Mouse (Mus musculus) lung, embryonic 15.5 days (tissue): Measurements from ENCODE around the gene Syn3. TPM values are rescaled to one million over a fixed set of nuclear protein-coding genes. Genes with fewer than 3 reads are reported as not detected.

Experiments
- ATAC-seq: fragments of 200-750 bp; cut with Nextera tagmentation; 2 replicates; pipeline ENCODE4 v1.8.0; 2017; ENCODE audit warnings: moderate number of reproducible peaks, borderline replicate concordance; ENCODE audit not compliant: low FRiP score, low TSS enrichment; ENCODE audit errors: extremely low read depth
- H3K27ac ChIP-seq: fragments of 300-500 bp; sonication (generic); 2 replicates; pipeline ENCODE4 v1.5.1; 2015; ENCODE audit warnings: moderate library complexity, mild to moderate bottlenecking, inconsistent platforms
- H3K27me3 ChIP-seq: fragments of 300-500 bp; sonication (generic); 2 replicates; pipeline ENCODE4 v1.6.1; 2015; ENCODE audit warnings: inconsistent platforms
- H3K36me3 ChIP-seq: fragments of 300-500 bp; sonication (generic); 2 replicates; pipeline ENCODE4 v1.6.1; 2015; ENCODE audit warnings: inconsistent platforms
- H3K4me1 ChIP-seq: fragments of 300-500 bp; sonication (generic); 2 replicates; pipeline ENCODE4 v1.6.1; 2015; ENCODE audit warnings: inconsistent platforms
- H3K4me2 ChIP-seq: fragments of 300-500 bp; sonication (generic); 2 replicates; pipeline ENCODE4 v1.6.1; 2015; ENCODE audit warnings: inconsistent platforms, mild to moderate bottlenecking, moderate library complexity
- H3K4me3 ChIP-seq: fragments of 300-500 bp; sonication (generic); 2 replicates; pipeline ENCODE4 v1.5.1; 2015; ENCODE audit warnings: mild to moderate bottlenecking, inconsistent platforms
- H3K9ac ChIP-seq: fragments of 300-500 bp; sonication (generic); 2 replicates; pipeline ENCODE4 v1.6.1; 2015; ENCODE audit warnings: inconsistent platforms
- H3K9me3 ChIP-seq: fragments of 300-500 bp; sonication (generic); 2 replicates; pipeline ENCODE4 v1.6.1; 2016; ENCODE audit warnings: inconsistent platforms
- WGBS: fragments of 180-500 bp; shearing (Covaris S2); methylation state at CpG from one replicate; pipeline ENCODE4 v1.1.7; 2015; 5-methylcytosine and 5-hydroxymethylcytosine counted together
- polyA plus RNA-seq: library from polyadenylated mRNA; unstranded; fragments of >200 nt; fragmentation: Nextera tagmentation; extraction: Ambion mirVana; gene quantifications from 2 replicates; pipeline ENCODE4 v1.2.1, GENCODE M21; 2015

Gene Syn3
- polyA plus RNA-seq, 1 experiment from 2014 or later, result 2.6 TPM

GRCm38 (mm10) chr10:86358307-86358975 lies 140.3 kb downstream of the Syn3 start:
- 78% methylated on average over 7 of the region's 7 CpGs for WGBS
- peaks cover 18% of the 10 kb centered on the region for H3K4me1 ChIP-seq
- no peaks in the 10 kb centered on the region for H3K27me3 ChIP-seq
- no peaks in the 10 kb centered on the region for H3K36me3 ChIP-seq
- no peaks in the 10 kb centered on the region for H3K9me3 ChIP-seq
- H3K27ac ChIP-seq, result 0 out of 2 replicates have a peak overlapping the region, but pooled peaks have one; percentile 24
- H3K4me3 ChIP-seq, result no peak overlapping the region
- no peak overlapping the region for H3K9ac ChIP-seq
- H3K4me2 ChIP-seq, result no peak overlapping the region
- no peak for ATAC-seq

GRCm38 (mm10) chr10:86356819-86357563 lies 141.7 kb downstream of the Syn3 start:
- no peaks in the 10 kb centered on the region for H3K9me3 ChIP-seq
- peaks cover 13% of the 10 kb centered on the region for H3K4me1 ChIP-seq
- H3K27me3 ChIP-seq, result no peaks in the 10 kb centered on the region
- no peak overlapping the region for H3K27ac ChIP-seq
- ATAC-seq, result no peak
- WGBS, result 57% methylated on average over 5 of the region's 5 CpGs
- no peaks in the 10 kb centered on the region for H3K36me3 ChIP-seq
- H3K4me2 ChIP-seq, result no peak overlapping the region
- H3K4me3 ChIP-seq, result no peak overlapping the region
- no peak overlapping the region for H3K9ac ChIP-seq

- WGBS, result 85% methylated on average over 3 of the region's 3 CpGs
- H3K36me3 ChIP-seq, result 0 out of 2 replicates have a peak, but pooled peaks cover 6% of the 10 kb centered on the region
- no peaks in the 10 kb centered on the region for H3K9me3 ChIP-seq
- H3K4me1 ChIP-seq, result no peaks in the 10 kb centered on the region
- no peak overlapping the region for H3K4me3 ChIP-seq
- no peak; the same call in 1 of the 2 replicates for ATAC-seq
- no peaks in the 10 kb centered on the region for H3K27me3 ChIP-seq
- no peak overlapping the region for H3K27ac ChIP-seq
- H3K9ac ChIP-seq, result no peak overlapping the region
- no peak overlapping the region for H3K4me2 ChIP-seq
Observed at GRCm38 (mm10) chr10:86352521-86352920, 146.2 kb downstream of the Syn3 start.

- ATAC-seq, result no peak
- no peak overlapping the region for H3K27ac ChIP-seq
- no peaks in the 10 kb centered on the region; the same call in 1 of the 2 replicates for H3K4me1 ChIP-seq
- no peak overlapping the region for H3K4me2 ChIP-seq
- H3K27me3 ChIP-seq, result no peaks in the 10 kb centered on the region
- 65% methylated on average over 2 of the region's 2 CpGs for WGBS
- 0 out of 2 replicates have a peak, but pooled peaks cover 6% of the 10 kb centered on the region for H3K36me3 ChIP-seq
- no peak overlapping the region for H3K4me3 ChIP-seq
- H3K9ac ChIP-seq, result no peak overlapping the region
- H3K9me3 ChIP-seq, result no peaks in the 10 kb centered on the region
Observed at GRCm38 (mm10) chr10:86351287-86351686, 147.4 kb downstream of the Syn3 start.

GRCm38 (mm10) chr10:86346235-86346840 lies 152.4 kb downstream of the Syn3 start:
- H3K36me3 ChIP-seq, result peaks cover 23% of the 10 kb centered on the region; the same call in 1 of the 2 replicates
- H3K9me3 ChIP-seq, result no peaks in the 10 kb centered on the region
- ATAC-seq, result no peak
- WGBS, result 12% methylated on average over 3 of the region's 3 CpGs
- no peak overlapping the region for H3K4me2 ChIP-seq
- H3K4me3 ChIP-seq, result no peak overlapping the region
- no peaks in the 10 kb centered on the region for H3K27me3 ChIP-seq
- H3K4me1 ChIP-seq, result peaks cover 13% of the 10 kb centered on the region
- H3K27ac ChIP-seq, result no peak overlapping the region
- H3K9ac ChIP-seq, result no peak overlapping the region

GRCm38 (mm10) chr10:86345645-86346044 lies 153.1 kb downstream of the Syn3 start:
- Histone ChIP-seq H3K36me3 (peaks cover 23% of the 10 kb centered on the region; the same call in 1 of the 2 replicates), H3K4me1 (peaks cover 20% of the 10 kb centered on the region), H3K4me3 (no peak overlapping the region), H3K9me3 (no peaks in the 10 kb centered on the region), H3K27me3 (no peaks in the 10 kb centered on the region), H3K27ac (no peak overlapping the region), H3K9ac (no peak overlapping the region), H3K4me2 (no peak overlapping the region)
- 91% methylated on average over 9 of the region's 9 CpGs for WGBS
- no peak for ATAC-seq

GRCm38 (mm10) chr10:86344654-86345053 lies 154.0 kb downstream of the Syn3 start:
- ATAC-seq, result no peak
- Histone ChIP-seq H3K27ac (peak overlapping the region; percentile 34), H3K9ac (no peak overlapping the region), H3K36me3 (peaks cover 23% of the 10 kb centered on the region; the same call in 1 of the 2 replicates), H3K4me3 (no peak overlapping the region), H3K4me1 (peaks cover 30% of the 10 kb centered on the region), H3K9me3 (no peaks in the 10 kb centered on the region), H3K27me3 (no peaks in the 10 kb centered on the region), H3K4me2 (no peak overlapping the region)
- WGBS, result 73% methylated on average over 6 of the region's 6 CpGs

- H3K27ac ChIP-seq, result peak overlapping the region; percentile 34; the same call in 1 of the 2 replicates
- H3K27me3 ChIP-seq, result no peaks in the 10 kb centered on the region
- no peak overlapping the region for H3K4me3 ChIP-seq
- H3K9me3 ChIP-seq, result no peaks in the 10 kb centered on the region
- no peak overlapping the region for H3K9ac ChIP-seq
- H3K4me1 ChIP-seq, result peaks cover 37% of the 10 kb centered on the region
- WGBS, result 81% methylated on average over 7 of the region's 7 CpGs
- H3K4me2 ChIP-seq, result no peak overlapping the region
- no peak for ATAC-seq
- H3K36me3 ChIP-seq, result peaks cover 23% of the 10 kb centered on the region; the same call in 1 of the 2 replicates
Observed at GRCm38 (mm10) chr10:86343931-86344330, 154.8 kb downstream of the Syn3 start.

- no peak overlapping the region for H3K9ac ChIP-seq
- no peak overlapping the region for H3K27ac ChIP-seq
- peaks cover 43% of the 10 kb centered on the region for H3K4me1 ChIP-seq
- H3K4me3 ChIP-seq, result no peak overlapping the region
- 79% methylated on average over 6 of the region's 6 CpGs for WGBS
- peaks cover 23% of the 10 kb centered on the region; the same call in 1 of the 2 replicates for H3K36me3 ChIP-seq
- H3K4me2 ChIP-seq, result no peak overlapping the region
- H3K27me3 ChIP-seq, result no peaks in the 10 kb centered on the region
- no peaks in the 10 kb centered on the region for H3K9me3 ChIP-seq
- ATAC-seq, result no peak
Observed at GRCm38 (mm10) chr10:86343362-86343761, 155.3 kb downstream of the Syn3 start.

GRCm38 (mm10) chr10:86342713-86343112 lies 156.0 kb downstream of the Syn3 start:
- Histone ChIP-seq H3K4me1 (peaks cover 49% of the 10 kb centered on the region), H3K4me3 (no peak overlapping the region), H3K27me3 (no peaks in the 10 kb centered on the region), H3K9me3 (no peaks in the 10 kb centered on the region), H3K4me2 (no peak overlapping the region), H3K27ac (no peak overlapping the region), H3K36me3 (peaks cover 19% of the 10 kb centered on the region; the same call in 1 of the 2 replicates), H3K9ac (no peak overlapping the region)
- WGBS, result 67% methylated on average over 7 of the region's 7 CpGs
- no peak for ATAC-seq

- Histone ChIP-seq H3K9me3 (no peaks in the 10 kb centered on the region), H3K27ac (no peak overlapping the region), H3K4me2 (no peak overlapping the region), H3K4me1 (peaks cover 54% of the 10 kb centered on the region), H3K36me3 (peaks cover 17% of the 10 kb centered on the region; the same call in 1 of the 2 replicates), H3K27me3 (no peaks in the 10 kb centered on the region), H3K4me3 (no peak overlapping the region), H3K9ac (no peak overlapping the region)
- no peak for ATAC-seq
- 83% methylated on average over 4 of the region's 4 CpGs for WGBS
Observed at GRCm38 (mm10) chr10:86342151-86342550, 156.5 kb downstream of the Syn3 start.
